8 mouse cellular contexts compared by ENCODE assay signal in genomic region chr2:122378421-122379291, GRCm38 (mm10). TPM values are rescaled to one million over a fixed set of nuclear protein-coding genes. Genes with fewer than 3 reads are reported as not detected.
A peak's percentile ranks its signal among the peaks of the same experiment; 100 is the strongest.
DNase-seq lines count a peak whose midpoint lies in the region; ATAC-seq lines count a peak whose summit lies in the region.

No protein-coding gene starts in this region.

- no peak for ATAC-seq in megakaryocyte, adult 5-6 weeks (ENCODE audit: poor library complexity, severe bottlenecking)
- ATAC-seq in kidney, embryonic 16.5 days (ENCODE audit: low FRiP score, low TSS enrichment), result no peak

- H3K36me3 ChIP-seq in megakaryocyte, embryonic 14.5 days (replicated peaks; ENCODE audit: low read length), result no peaks in the 10 kb centered on the region
- no peaks in the 10 kb centered on the region for H3K36me3 ChIP-seq in heart, embryonic 10.5 days
- no peaks in the 10 kb centered on the region for H3K36me3 ChIP-seq in kidney, embryonic 16.5 days (ENCODE audit: insufficient read depth, low read length)

- no peaks in the 10 kb centered on the region for H3K9me3 ChIP-seq in megakaryocyte, embryonic 14.5 days
- no peaks in the 10 kb centered on the region for H3K9me3 ChIP-seq in heart, embryonic 10.5 days
- H3K9me3 ChIP-seq in kidney, embryonic 16.5 days (ENCODE audit: low read length), result no peaks in the 10 kb centered on the region

- H3K27me3 ChIP-seq in megakaryocyte, embryonic 14.5 days (replicated peaks), result peaks cover 3% of the 10 kb centered on the region
- H3K27me3 ChIP-seq in heart, embryonic 10.5 days (ENCODE audit: insufficient read depth, poor library complexity, severe bottlenecking), result 0 out of 2 replicates have a peak, but pooled peaks cover 2% of the 10 kb centered on the region
- H3K27me3 ChIP-seq in kidney, embryonic 16.5 days (ENCODE audit: insufficient read depth, low read length), result 0 out of 2 replicates have a peak, but pooled peaks cover 5% of the 10 kb centered on the region

- H3K9ac ChIP-seq in kidney, embryonic 16.5 days (replicated peaks; ENCODE audit: low read length), result peak overlapping the region; percentile 53; the same call in 1 of the 2 replicates

- peak overlapping the region; percentile 92 for H3K4me3 ChIP-seq in megakaryocyte, embryonic 14.5 days (replicated peaks)
- peak overlapping the region; percentile 71 for H3K4me3 ChIP-seq in heart, embryonic 10.5 days
- H3K4me3 ChIP-seq in kidney, embryonic 16.5 days (ENCODE audit: low read length), result peak overlapping the region; percentile 80

- peak overlapping the region; percentile 52; the same call in 1 of the 2 replicates for H3K27ac ChIP-seq in heart, embryonic 10.5 days
- peak overlapping the region; percentile 75 for H3K27ac ChIP-seq in kidney, embryonic 16.5 days (ENCODE audit: low read length)

- peak overlapping the region; percentile 60 for H3K4me2 ChIP-seq in kidney, embryonic 16.5 days (replicated peaks; ENCODE audit: low read depth, low read length)

- peaks cover 33% of the 10 kb centered on the region for H3K4me1 ChIP-seq in megakaryocyte, embryonic 14.5 days
- H3K4me1 ChIP-seq in heart, embryonic 10.5 days, result 0 out of 2 replicates have a peak, but pooled peaks cover 5% of the 10 kb centered on the region
- H3K4me1 ChIP-seq in kidney, embryonic 16.5 days (ENCODE audit: insufficient read depth, low read length), result peaks cover 17% of the 10 kb centered on the region; the same call in 1 of the 2 replicates

- WGBS in heart, embryonic 10.5 days, result 15% methylated on average over 8 of the region's 8 CpGs
- WGBS in kidney, embryonic 16.5 days, result 17% methylated on average over 8 of the region's 8 CpGs

- peak; percentile 86 for DNase-seq in cerebellum, adult 9-10 months
- peak; percentile 75 for DNase-seq in heart, embryonic 10.5 days (ENCODE audit: low spot score)
- peak; percentile 70 for DNase-seq in lung, postnatal 25 days (ENCODE audit: low spot score)
- DNase-seq in spleen, postnatal 10 days (ENCODE audit: low spot score in 2 of 2), result no peak
- DNase-seq in thymus, postnatal 4 days, result no peak

RNA-seq across cellular contexts. Expression of gene Shf, which starts 9.7 kb away (rescaled TPM):
- polyA plus RNA-seq in megakaryocyte, embryonic 14.5 days (2012; ENCODE audit: insufficient read depth, low replicate concordance), result 16.9 and 40.0 TPM in 2 replicates
- total RNA-seq in megakaryocyte, adult 5-6 weeks (2015), result 0.31 and 2.1 TPM in 2 replicates
- 0.81 and 1.5 TPM in 2 replicates for total RNA-seq in megakaryocyte, adult 5-6 weeks (2017)
- polyA plus RNA-seq in heart, embryonic 10.5 days (2016; fragmentation: Nextera tagmentation; extraction: Ambion mirVana), result 3.2 and 5.4 TPM in 2 replicates
- 2.0 and 2.3 TPM in 2 replicates for polyA plus RNA-seq in kidney, embryonic 16.5 days (2015; fragmentation: Nextera tagmentation; extraction: Ambion mirVana)

RNA-seq across cellular contexts. Expression of gene Slc28a2, which starts 47.6 kb away (rescaled TPM):
- polyA plus RNA-seq in megakaryocyte, embryonic 14.5 days (2012; ENCODE audit: insufficient read depth, low replicate concordance), result 0.03 TPM in 1 of 2 replicates, not detected in the other
- 9.8 and 11.4 TPM in 2 replicates for total RNA-seq in megakaryocyte, adult 5-6 weeks (2015)
- total RNA-seq in megakaryocyte, adult 5-6 weeks (2017), result 12.6 and 14.9 TPM in 2 replicates
- polyA plus RNA-seq in heart, embryonic 10.5 days (2016; fragmentation: Nextera tagmentation; extraction: Ambion mirVana), result 0.10 and 0.26 TPM in 2 replicates
- polyA plus RNA-seq in kidney, embryonic 16.5 days (2015; fragmentation: Nextera tagmentation; extraction: Ambion mirVana), result 0.60 TPM in 2 replicates

Comparison
In these comparisons a context has a peak if more than half of its experiments do, and no peak if none do; other contexts are left out.
1. DNase-seq: peak in cerebellum, adult 9-10 months (single experiment), heart, embryonic 10.5 days (single experiment) and lung, postnatal 25 days (single experiment); none in spleen, postnatal 10 days (0 of 2) and thymus, postnatal 4 days (single experiment).
2. Peak in every context shown above with its lines, with median percentiles within 50 percentile points of each other: H3K4me3 ChIP-seq.